10 mouse cellular contexts compared by ENCODE assay signal in genomic region chr2:69077189-69077588, GRCm38 (mm10). TPM values are rescaled to one million over a fixed set of nuclear protein-coding genes. Genes with fewer than 3 reads are reported as not detected.
DNase-seq lines count a peak whose midpoint lies in the region; ATAC-seq lines count a peak whose summit lies in the region.
"Had no signal": no experiment of that assay in that cellular context is flagged by ENCODE, and none has a peak within 500 bp of the region (broad histone marks: within the 10 kb centered on the region; RNA-seq: fewer than 3 reads in every experiment).

No protein-coding gene starts in this region.

- no peaks in the 10 kb centered on the region for H3K36me3 ChIP-seq in kidney, embryonic 14.5 days (ENCODE audit: control insufficient read depth, insufficient read depth, low read length)
- H3K36me3 ChIP-seq in heart, embryonic 14.5 days (ENCODE audit: control insufficient read depth, insufficient read depth, low read length): no peaks in the 10 kb centered on the region
- H3K36me3 ChIP-seq: liver, embryonic 13.5 days had no signal

- H3K27ac ChIP-seq in kidney, embryonic 14.5 days (ENCODE audit: low read depth, low read length): no peak overlapping the region
- H3K27ac ChIP-seq in heart, embryonic 14.5 days (replicated peaks in 1 of 2; ENCODE audit: control insufficient read depth in 1 of 2, insufficient read depth in 1 of 2, low read depth in 2 of 2, low read length in 2 of 2): no peak overlapping the region
- H3K27ac ChIP-seq: forebrain, embryonic 13.5 days; liver, embryonic 13.5 days had no signal

- H3K27me3 ChIP-seq in kidney, embryonic 14.5 days (ENCODE audit: control insufficient read depth, insufficient read depth, low read length): no peaks in the 10 kb centered on the region
- H3K27me3 ChIP-seq in heart, embryonic 14.5 days (ENCODE audit: control insufficient read depth, insufficient read depth, low read length): no peaks in the 10 kb centered on the region
- H3K27me3 ChIP-seq: forebrain, embryonic 13.5 days; liver, embryonic 13.5 days had no signal

- no peak overlapping the region for H3K4me3 ChIP-seq in kidney, embryonic 14.5 days (ENCODE audit: low read length)
- no peak overlapping the region for H3K4me3 ChIP-seq in heart, embryonic 14.5 days (ENCODE audit: control insufficient read depth in 1 of 2, insufficient read depth in 1 of 2, low read depth in 1 of 2, low read length in 2 of 2)
- H3K4me3 ChIP-seq: forebrain, embryonic 13.5 days; liver, embryonic 13.5 days had no signal

- ATAC-seq in kidney, embryonic 14.5 days (ENCODE audit: low FRiP score, low TSS enrichment): peak; percentile 46; the same call in 1 of the 2 replicates
- peak; percentile 68 for ATAC-seq in heart, embryonic 14.5 days (ENCODE audit: insufficient number of reproducible peaks, insufficient read depth, low FRiP score, low read depth)
- ATAC-seq: forebrain, embryonic 13.5 days; inflammation-experienced regulatory T-cells, adult 6 months had no signal

- H3K9me3 ChIP-seq in kidney, embryonic 14.5 days (ENCODE audit: control insufficient read depth, low read length): no peaks in the 10 kb centered on the region
- H3K9me3 ChIP-seq in heart, embryonic 14.5 days (ENCODE audit: control insufficient read depth, low read length): no peaks in the 10 kb centered on the region
- H3K9me3 ChIP-seq: forebrain, embryonic 13.5 days; liver, embryonic 13.5 days had no signal

- no peak overlapping the region for H3K4me2 ChIP-seq in kidney, embryonic 14.5 days (replicated peaks; ENCODE audit: low read depth, low read length)
- H3K4me2 ChIP-seq in heart, embryonic 14.5 days (ENCODE audit: low read length): no peak overlapping the region
- H3K4me2 ChIP-seq: forebrain, embryonic 13.5 days; liver, embryonic 13.5 days had no signal

- no peak for DNase-seq in kidney, adult 11 months
- peak; percentile 47 for DNase-seq in cerebellum, adult 9-10 months
- DNase-seq in lung, postnatal 14 days: peak; percentile 7
- DNase-seq in ovary, postnatal 36 days (ENCODE audit: low spot score): no peak
- no peak for DNase-seq in embryo, embryonic 10 days (ENCODE audit: low spot score)
- DNase-seq: liver, embryonic 13.5 days had no signal

- WGBS in kidney, embryonic 14.5 days: 57% methylated on average over 3 of the region's 3 CpGs
- WGBS in heart, embryonic 14.5 days: 49% methylated on average over 3 of the region's 3 CpGs

- no peaks in the 10 kb centered on the region for H3K4me1 ChIP-seq in kidney, embryonic 14.5 days (ENCODE audit: control insufficient read depth, insufficient read depth, low read length)
- H3K4me1 ChIP-seq in heart, embryonic 14.5 days (ENCODE audit: control insufficient read depth in 2 of 2, insufficient read depth in 2 of 2, low read length in 2 of 2): peaks cover 5 to 14% of the 10 kb centered on the region in 2 experiments
- H3K4me1 ChIP-seq: forebrain, embryonic 13.5 days; liver, embryonic 13.5 days had no signal

- H3K9ac ChIP-seq in kidney, embryonic 14.5 days (ENCODE audit: low read depth, low read length): no peak overlapping the region
- H3K9ac ChIP-seq in heart, embryonic 14.5 days (ENCODE audit: low read length): no peak overlapping the region
- H3K9ac ChIP-seq: forebrain, embryonic 13.5 days; liver, embryonic 13.5 days had no signal

RNA-seq across cellular contexts. Expression of gene Nostrin, which starts 58.4 kb away (rescaled TPM):
- 5.4 and 5.9 TPM in 2 replicates for polyA plus RNA-seq in kidney, embryonic 14.5 days (2014; fragmentation: Nextera tagmentation; extraction: Ambion mirVana)
- polyA plus RNA-seq in heart, embryonic 14.5 days (2014; fragmentation: Nextera tagmentation; extraction: Ambion mirVana): 3.3 and 3.5 TPM in 2 replicates

Comparison
In these comparisons a context has a peak if more than half of its experiments do, and no peak if none do; other contexts are left out.
1. DNase-seq: peak in cerebellum, adult 9-10 months (single experiment) and lung, postnatal 14 days (single experiment); none in kidney, adult 11 months (single experiment), ovary, postnatal 36 days (single experiment) and embryo, embryonic 10 days (single experiment).